Mouse (Mus musculus): ENCODE measurements around the gene Map2k6. TPM values are rescaled to one million over a fixed set of nuclear protein-coding genes. Genes with fewer than 3 reads are reported as not detected.

The Map2k6 gene
- polyA plus RNA-seq, 1 experiment from 2014 or later = 4.7 TPM

DNA sequence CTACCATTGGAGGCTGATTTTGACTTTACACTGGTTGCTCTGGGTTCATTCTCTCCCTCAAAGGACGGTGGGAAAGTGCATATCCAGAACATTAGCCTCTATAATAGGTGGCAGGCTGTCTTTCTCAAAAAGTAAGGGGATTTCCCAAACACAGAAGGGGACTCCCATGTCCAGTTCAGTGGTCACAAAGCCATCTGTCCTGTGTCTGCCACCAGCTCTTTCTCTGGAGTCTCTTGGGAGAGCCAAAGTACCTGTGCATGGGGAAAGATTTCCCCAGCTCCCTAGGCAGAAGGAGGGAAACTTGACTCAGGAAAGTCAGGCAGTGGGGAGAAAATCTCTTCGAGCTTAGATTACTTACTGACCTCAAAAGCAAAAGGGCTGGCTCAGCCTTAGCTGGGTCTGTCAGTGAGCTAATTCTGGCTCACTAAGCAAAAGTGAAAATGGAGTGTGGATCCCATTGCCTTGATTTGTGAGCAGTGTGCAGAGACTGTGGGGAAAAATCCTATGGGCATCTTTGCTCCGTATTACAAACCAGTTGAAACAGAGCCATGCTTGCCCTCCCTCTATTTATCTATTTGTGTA, 31.0 kb downstream of the Map2k6 start:
- no peak overlapping the region for H3K4me2 ChIP-seq (replicated peaks; ENCODE audit: low read depth, low read length)
- no peak overlapping the region for H3K9ac ChIP-seq (replicated peaks; ENCODE audit: low read depth)
- DNase-seq (ENCODE audit: low spot score) (no peak), ATAC-seq (no peak)
- H3K36me3 ChIP-seq (ENCODE audit: insufficient read depth, low read length) = no peaks in the 10 kb centered on the region
- no peak overlapping the region for H3K4me3 ChIP-seq (ENCODE audit: low read depth, low read length)
- 68% methylated on average over 3 of the region's 3 CpGs for WGBS
- TF ChIP-seq EP300 (IDR thresholded peaks at IDR 0.05) (no peak), CTCF (IDR thresholded peaks at IDR 0.05) (no peak)
- H3K9me3 ChIP-seq (ENCODE audit: low read length) = no peaks in the 10 kb centered on the region
- H3K27ac ChIP-seq (ENCODE audit: low read length) = no peak overlapping the region
- H3K4me1 ChIP-seq (ENCODE audit: insufficient read depth, low read depth, low read length) = no peaks in the 10 kb centered on the region
- no peaks in the 10 kb centered on the region for H3K27me3 ChIP-seq (replicated peaks; ENCODE audit: insufficient read depth, low read length)

DNA sequence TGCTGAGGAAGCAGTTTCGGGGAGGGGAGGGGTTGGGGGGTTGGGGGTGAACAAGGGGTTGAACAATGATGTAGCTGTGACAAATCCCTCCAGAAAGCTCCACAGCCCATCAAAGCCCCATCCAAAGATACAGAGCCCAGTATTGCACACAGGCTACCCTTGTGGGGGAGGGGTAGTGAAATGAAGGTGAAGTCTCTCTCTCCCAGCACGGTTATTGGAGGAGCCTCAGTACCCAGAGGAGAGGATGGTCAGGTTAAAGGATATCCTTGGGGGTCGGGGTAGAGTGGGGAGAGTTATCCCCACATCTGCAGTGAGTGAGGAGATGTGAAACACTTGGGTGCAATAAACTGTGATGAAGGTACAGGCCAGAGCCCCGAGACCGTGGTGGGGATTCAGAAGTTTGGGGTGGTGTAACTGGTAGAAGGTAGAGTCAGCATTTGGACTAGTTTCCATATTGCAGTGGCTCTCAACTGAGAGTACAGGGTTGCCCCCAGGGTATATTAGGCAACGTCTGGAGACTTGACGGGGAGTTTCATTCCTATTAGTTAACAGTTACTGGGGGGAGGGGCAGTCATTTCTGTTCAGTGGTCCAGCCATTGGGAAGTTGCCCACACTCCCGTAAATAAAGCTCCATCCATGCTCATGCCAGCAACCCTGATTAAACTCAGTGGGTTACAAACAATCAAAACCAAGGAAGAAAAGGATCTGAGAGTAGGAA, 37.1 kb downstream of the Map2k6 start:
- no peak for ATAC-seq
- DNase-seq (ENCODE audit: low spot score) = no peak
- no peak overlapping the region for H3K9ac ChIP-seq (replicated peaks; ENCODE audit: low read depth)
- WGBS = 81% methylated on average over 8 of the region's 8 CpGs
- H3K27ac ChIP-seq (ENCODE audit: low read length) = no peak overlapping the region
- H3K4me1 ChIP-seq (ENCODE audit: insufficient read depth, low read depth, low read length) = no peaks in the 10 kb centered on the region
- no peak overlapping the region for H3K4me3 ChIP-seq (ENCODE audit: low read depth, low read length)
- no peaks in the 10 kb centered on the region for H3K9me3 ChIP-seq (ENCODE audit: low read length)
- no peaks in the 10 kb centered on the region for H3K27me3 ChIP-seq (replicated peaks; ENCODE audit: insufficient read depth, low read length)
- no peak for TF ChIP-seq CTCF (IDR thresholded peaks at IDR 0.05)
- TF ChIP-seq EP300 (IDR thresholded peaks at IDR 0.05) = no peak
- no peak overlapping the region for H3K4me2 ChIP-seq (replicated peaks; ENCODE audit: low read depth, low read length)
- no peaks in the 10 kb centered on the region for H3K36me3 ChIP-seq (ENCODE audit: insufficient read depth, low read length)

DNA sequence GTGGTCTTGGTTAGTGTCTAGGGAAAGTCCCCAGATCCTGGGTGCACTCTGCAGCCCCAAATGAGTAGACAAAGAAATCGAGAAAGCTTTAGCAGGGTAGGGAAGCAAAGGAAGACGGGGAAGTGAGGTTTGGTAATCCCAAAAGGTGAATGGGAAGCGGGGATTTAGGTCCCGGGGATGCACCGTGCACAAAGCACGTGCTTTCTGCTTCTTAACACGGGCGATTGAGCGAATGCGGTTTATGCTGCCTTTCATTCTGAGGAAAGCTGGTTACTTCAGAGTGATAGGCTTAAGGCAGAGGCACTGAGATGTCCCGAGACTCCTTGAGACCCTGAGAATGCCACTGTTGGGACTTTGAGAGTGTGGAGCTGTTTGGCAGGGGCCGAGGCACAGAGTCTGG, 38.1 kb downstream of the Map2k6 start:
- Histone ChIP-seq H3K9me3 (ENCODE audit: low read length) (no peaks in the 10 kb centered on the region), H3K4me1 (ENCODE audit: insufficient read depth, low read depth, low read length) (no peaks in the 10 kb centered on the region), H3K27me3 (replicated peaks; ENCODE audit: insufficient read depth, low read length) (no peaks in the 10 kb centered on the region), H3K4me2 (replicated peaks; ENCODE audit: low read depth, low read length) (no peak overlapping the region), H3K9ac (replicated peaks; ENCODE audit: low read depth) (no peak overlapping the region), H3K4me3 (ENCODE audit: low read depth, low read length) (no peak overlapping the region), H3K27ac (ENCODE audit: low read length) (no peak overlapping the region), H3K36me3 (ENCODE audit: insufficient read depth, low read length) (no peaks in the 10 kb centered on the region)
- TF ChIP-seq CTCF (IDR thresholded peaks at IDR 0.05) (no peak), EP300 (IDR thresholded peaks at IDR 0.05) (no peak)
- WGBS = 86% methylated on average over 12 of the region's 12 CpGs
- no peak for DNase-seq (ENCODE audit: low spot score)
- no peak for ATAC-seq

DNA sequence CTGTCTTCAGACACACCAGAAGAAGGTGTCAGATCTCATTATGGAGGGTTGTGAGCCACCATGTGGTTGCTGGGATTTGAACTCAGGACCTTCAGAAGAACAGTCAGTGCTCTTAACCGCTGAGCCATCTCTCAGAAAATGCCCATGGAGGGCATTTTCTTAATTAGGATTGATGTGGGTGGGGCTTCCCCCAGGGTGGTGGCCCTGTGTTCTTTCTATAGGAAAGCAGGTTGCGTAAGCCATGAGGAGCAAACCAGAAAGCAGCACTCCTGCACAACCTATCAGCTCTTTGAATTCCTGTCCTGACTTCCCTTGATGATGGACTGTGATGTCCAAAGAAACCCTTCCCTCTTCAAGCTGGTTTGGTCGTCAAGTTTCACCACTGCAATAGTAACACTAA, 39.2 kb downstream of the Map2k6 start:
- ATAC-seq = no peak
- H3K9ac ChIP-seq (replicated peaks; ENCODE audit: low read depth) = no peak overlapping the region
- WGBS = 89% methylated on average over 3 of the region's 3 CpGs
- no peaks in the 10 kb centered on the region for H3K36me3 ChIP-seq (ENCODE audit: insufficient read depth, low read length)
- no peaks in the 10 kb centered on the region for H3K27me3 ChIP-seq (replicated peaks; ENCODE audit: insufficient read depth, low read length)
- H3K4me2 ChIP-seq (replicated peaks; ENCODE audit: low read depth, low read length) = no peak overlapping the region
- no peak for TF ChIP-seq EP300 (IDR thresholded peaks at IDR 0.05)
- TF ChIP-seq CTCF (IDR thresholded peaks at IDR 0.05) = no peak
- no peaks in the 10 kb centered on the region for H3K4me1 ChIP-seq (ENCODE audit: insufficient read depth, low read depth, low read length)
- no peak overlapping the region for H3K4me3 ChIP-seq (ENCODE audit: low read depth, low read length)
- DNase-seq (ENCODE audit: low spot score) = no peak
- H3K27ac ChIP-seq (ENCODE audit: low read length) = no peak overlapping the region
- no peaks in the 10 kb centered on the region for H3K9me3 ChIP-seq (ENCODE audit: low read length)

DNA sequence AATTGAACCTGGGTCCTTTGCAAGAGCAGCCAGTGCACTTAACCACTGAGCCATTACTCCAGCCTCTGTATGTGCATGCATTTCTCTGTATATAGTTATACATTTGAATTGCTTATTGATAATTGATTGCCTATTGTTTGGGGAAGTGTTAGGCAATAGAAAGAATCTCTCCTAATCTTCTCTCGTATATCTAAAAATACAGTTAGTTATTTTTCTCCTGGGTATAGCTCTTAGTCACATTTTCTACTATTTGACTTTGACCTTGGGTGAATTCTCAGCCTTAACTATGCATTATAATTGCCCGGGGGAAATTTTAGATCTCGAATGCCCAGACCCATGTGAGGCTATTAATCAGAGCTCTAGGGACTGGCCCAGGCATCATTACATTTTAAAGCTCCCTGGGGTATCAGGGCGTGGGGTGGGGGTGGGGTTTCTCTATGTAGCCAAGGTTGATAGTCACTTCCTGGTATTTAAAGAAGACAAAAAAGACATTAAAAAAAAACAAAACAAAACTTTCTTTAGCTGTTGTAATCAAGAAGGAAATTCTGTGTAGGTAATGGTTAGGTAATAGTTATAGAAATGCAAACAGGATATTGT, 39.9 kb downstream of the Map2k6 start:
- WGBS = 54% methylated on average over 4 of the region's 4 CpGs
- H3K4me2 ChIP-seq (replicated peaks; ENCODE audit: low read depth, low read length) = no peak overlapping the region
- no peak overlapping the region for H3K9ac ChIP-seq (replicated peaks; ENCODE audit: low read depth)

DNA sequence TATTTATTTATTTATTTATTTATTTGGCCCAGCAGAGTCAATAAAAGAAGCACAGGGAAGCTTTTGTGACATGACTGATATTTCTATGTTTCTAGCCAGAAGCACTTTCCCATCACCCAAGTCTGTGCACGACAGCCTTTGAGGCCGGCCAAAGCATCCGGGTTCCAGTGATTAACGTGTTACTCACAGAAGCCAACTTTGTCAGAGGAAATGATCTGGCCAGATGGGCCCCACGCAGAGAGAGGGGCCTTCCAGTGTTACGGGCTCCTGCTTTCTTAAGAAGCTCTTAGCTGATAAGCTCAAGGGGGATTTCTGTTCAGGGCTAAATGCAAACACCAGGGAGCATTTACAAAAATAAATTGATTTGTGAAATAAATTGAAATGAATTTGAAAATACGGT, 40.4 kb downstream of the Map2k6 start:
- WGBS = 31% methylated on average over 7 of the region's 7 CpGs
- Histone ChIP-seq H3K4me1 (ENCODE audit: insufficient read depth, low read depth, low read length) (no peaks in the 10 kb centered on the region), H3K4me2 (replicated peaks; ENCODE audit: low read depth, low read length) (no peak overlapping the region), H3K9ac (replicated peaks; ENCODE audit: low read depth) (no peak overlapping the region), H3K4me3 (ENCODE audit: low read depth, low read length) (no peak overlapping the region), H3K9me3 (ENCODE audit: low read length) (no peaks in the 10 kb centered on the region), H3K27me3 (replicated peaks; ENCODE audit: insufficient read depth, low read length) (no peaks in the 10 kb centered on the region), H3K27ac (ENCODE audit: low read length) (no peak overlapping the region), H3K36me3 (ENCODE audit: insufficient read depth, low read length) (no peaks in the 10 kb centered on the region)
- no peak for TF ChIP-seq CTCF (IDR thresholded peaks at IDR 0.05)
- TF ChIP-seq EP300 (IDR thresholded peaks at IDR 0.05) = no peak
- no peak; the same call in 1 of the 2 replicates for ATAC-seq
- no peak for DNase-seq (ENCODE audit: low spot score)

More for the DNA sequence above, 39.9 kb downstream of the Map2k6 start:
- DNase-seq (ENCODE audit: low spot score) = no peak
- Histone ChIP-seq H3K36me3 (ENCODE audit: insufficient read depth, low read length) (no peaks in the 10 kb centered on the region), H3K9me3 (ENCODE audit: low read length) (no peaks in the 10 kb centered on the region), H3K27ac (ENCODE audit: low read length) (no peak overlapping the region), H3K4me3 (ENCODE audit: low read depth, low read length) (no peak overlapping the region), H3K4me1 (ENCODE audit: insufficient read depth, low read depth, low read length) (no peaks in the 10 kb centered on the region), H3K27me3 (replicated peaks; ENCODE audit: insufficient read depth, low read length) (no peaks in the 10 kb centered on the region)
- ATAC-seq = no peak
- no peak for TF ChIP-seq EP300 (IDR thresholded peaks at IDR 0.05)
- no peak for TF ChIP-seq CTCF (IDR thresholded peaks at IDR 0.05)
